Mouse (Mus musculus): ENCODE data around the gene Specc1l. TPM values are rescaled to one million over a fixed set of nuclear protein-coding genes. Genes with fewer than 3 reads are reported as not detected.

Specc1l gene
- 43.6 and 50.7 TPM in 2 replicates for total RNA-seq (2021)
- long read RNA-seq, experiment 1, full-length matches to known transcripts: 7 of 19 reads
- long read RNA-seq, experiment 1, partial matches to known transcripts: 3 of 19 reads
- long read RNA-seq, experiment 1, other reads (novel, unspliced or antisense): 9 of 19 reads
- long read RNA-seq, experiment 2, full-length matches to known transcripts: 5 of 22 reads
- long read RNA-seq, experiment 2, partial matches to known transcripts: 5 of 22 reads
- long read RNA-seq, experiment 2, other reads (novel, unspliced or antisense): 12 of 22 reads

GRCm38 (mm10) chr10:75211807-75212645, at the start of gene Specc1l:
TSS of gene Specc1l (plus strand) at chr10:75212073.
- DNase-seq: peak; percentile 99

GRCm38 (mm10) chr10:75165825-75166481, 45.9 kb upstream of the Specc1l start:
- peak; percentile 57 for DNase-seq

- no peak for DNase-seq
Observed at GRCm38 (mm10) chr10:75166601-75167000, 45.3 kb upstream of the Specc1l start.

GRCm38 (mm10) chr10:75170207-75170850, 41.5 kb upstream of the Specc1l start:
- peak; percentile 76 for DNase-seq

GRCm38 (mm10) chr10:75173056-75173455, 38.8 kb upstream of the Specc1l start:
- DNase-seq: no peak

- no peak for DNase-seq
Observed at GRCm38 (mm10) chr10:75173712-75174111, 38.2 kb upstream of the Specc1l start.

GRCm38 (mm10) chr10:75176494-75176893, 35.4 kb upstream of the Specc1l start:
- no peak for DNase-seq

- no peak for DNase-seq
Observed at GRCm38 (mm10) chr10:75178911-75179310, 33.0 kb upstream of the Specc1l start.

- DNase-seq: peak; percentile 86
Observed at GRCm38 (mm10) chr10:75182151-75182774, 29.6 kb upstream of the Specc1l start.

GRCm38 (mm10) chr10:75184826-75185225, 27.0 kb upstream of the Specc1l start:
- DNase-seq: no peak

GRCm38 (mm10) chr10:75186551-75186950, 25.3 kb upstream of the Specc1l start:
- no peak for DNase-seq

- no peak for DNase-seq
Observed at GRCm38 (mm10) chr10:75187366-75188056, 24.4 kb upstream of the Specc1l start.

- no peak for DNase-seq
Observed at GRCm38 (mm10) chr10:75191647-75192046, 20.2 kb upstream of the Specc1l start.

- no peak for DNase-seq
Observed at GRCm38 (mm10) chr10:75197817-75198216, 14.1 kb upstream of the Specc1l start.

- no peak for DNase-seq
Observed at GRCm38 (mm10) chr10:75200733-75201132, 11.1 kb upstream of the Specc1l start.

GRCm38 (mm10) chr10:75206192-75206591, 5.7 kb upstream of the Specc1l start:
- no peak for DNase-seq

- DNase-seq: no peak
Observed at GRCm38 (mm10) chr10:75210841-75211240, 1.0 kb upstream of the Specc1l start.

- peak; percentile 39 for DNase-seq
Observed at GRCm38 (mm10) chr10:75212981-75213380, 1.1 kb downstream of the Specc1l start.

- DNase-seq: no peak
Observed at GRCm38 (mm10) chr10:75220722-75221121, 8.8 kb downstream of the Specc1l start.

GRCm38 (mm10) chr10:75221936-75222610, 10.2 kb downstream of the Specc1l start:
- no peak for DNase-seq

GRCm38 (mm10) chr10:75222611-75222998, 10.7 kb downstream of the Specc1l start:
- DNase-seq: no peak
